Mouse (Mus musculus) lung, postnatal 25 days (tissue): ENCODE measurements around the gene Gm17349.
A peak's percentile ranks its signal among the peaks of the same experiment; 100 is the strongest.
"Not testable (repeated sequence)": the region's sequence is repeated elsewhere in the genome, so short reads cannot be mapped to it uniquely, and the experiment has no call there.

ENCODE experiments used
- DNase-seq: peaks from one replicate; pipeline ENCODE4 v3.0.0; 2022; ENCODE audit warnings: low spot score

The Gm17349 gene

GRCm38 (mm10) chr15:99705440-99706048 lies at the start of gene Gm17349:
Gene Gm17349 (minus strand): TSS chr15:99705490.
- DNase-seq = peak; percentile 44

DNA sequence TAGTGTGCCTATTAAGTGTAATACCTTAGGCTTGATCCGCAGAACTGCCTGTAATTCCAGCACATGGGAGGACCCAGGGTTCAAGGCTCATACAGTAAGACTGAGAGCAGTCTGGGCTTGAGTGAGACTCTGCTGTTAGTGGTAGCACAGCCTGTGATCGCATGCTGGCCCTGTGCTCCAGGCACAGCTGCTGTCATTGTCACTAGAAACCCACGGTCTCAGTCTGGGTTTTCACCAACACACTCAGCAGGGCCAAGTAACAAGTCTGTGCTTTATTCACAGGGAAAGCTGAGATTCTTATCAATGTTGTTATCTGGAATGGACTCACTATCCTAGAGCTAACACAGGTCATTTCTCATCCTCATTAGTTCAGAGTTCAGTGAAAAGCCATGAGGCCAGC lies 48.9 kb upstream of the Gm17349 start:
- DNase-seq = no peak

GRCm38 (mm10) chr15:99740229-99740628 lies 34.9 kb upstream of the Gm17349 start:
- no peak for DNase-seq

- DNase-seq = no peak
Measured at GRCm38 (mm10) chr15:99736675-99737074, 31.4 kb upstream of the Gm17349 start.

DNA sequence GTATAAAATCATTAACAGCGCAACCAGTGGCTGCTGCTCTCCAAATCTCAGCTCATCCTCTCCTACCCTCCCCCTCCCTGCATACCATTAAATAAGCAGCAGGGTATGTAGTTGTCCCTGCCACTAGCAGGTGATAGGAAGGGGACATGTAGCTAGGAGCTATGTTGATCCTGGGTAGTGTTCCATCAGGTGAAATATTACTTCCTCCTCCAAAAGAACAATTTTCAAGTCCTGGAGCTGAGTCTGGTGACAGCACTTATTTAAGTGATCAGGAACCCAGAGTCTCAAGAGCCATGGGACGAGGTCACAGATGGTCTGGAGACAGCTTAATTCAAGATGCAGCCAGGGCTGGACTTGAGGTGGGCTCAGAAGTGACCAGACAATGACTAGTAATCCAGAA lies 30.3 kb upstream of the Gm17349 start:
- peak; percentile 100 for DNase-seq

DNA sequence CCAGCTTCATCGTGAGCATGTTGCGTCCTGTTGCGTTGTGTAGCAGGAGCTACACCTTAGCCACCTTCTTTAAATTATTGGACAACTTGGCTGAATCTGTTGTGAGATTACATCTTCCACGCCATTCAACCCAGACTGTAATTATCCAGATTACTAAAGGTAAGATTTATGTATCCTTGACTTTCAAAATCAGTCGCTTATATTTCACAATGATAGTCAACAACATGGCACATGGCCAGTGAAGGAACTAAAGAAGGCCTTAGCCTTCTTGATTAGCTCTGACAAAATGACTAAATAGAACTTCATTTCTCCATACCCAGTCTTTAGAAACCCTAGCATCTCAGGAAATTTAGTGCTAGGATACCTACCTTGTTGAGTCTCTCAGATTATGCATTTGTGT lies 27.9 kb upstream of the Gm17349 start:
- DNase-seq = no peak

DNA sequence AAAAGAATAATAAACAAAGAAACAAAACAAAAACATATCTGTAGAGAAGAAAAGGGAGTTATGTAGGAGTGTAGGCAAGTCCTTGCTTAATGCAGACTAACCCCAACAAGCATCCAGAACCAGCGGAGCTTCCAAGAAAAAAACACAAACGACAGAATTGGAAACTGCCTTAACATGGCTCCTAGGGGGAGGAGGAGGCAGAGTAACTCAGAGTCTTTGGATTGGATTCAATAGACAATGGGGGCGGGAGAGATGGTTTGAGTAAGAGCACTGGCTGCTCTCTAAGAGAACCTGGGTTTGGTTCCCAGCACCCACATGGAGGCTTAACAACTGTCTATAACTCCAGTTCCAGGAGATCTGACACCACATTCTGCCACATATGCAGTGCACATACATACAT lies 26.4 kb upstream of the Gm17349 start:
- no peak for DNase-seq

DNA sequence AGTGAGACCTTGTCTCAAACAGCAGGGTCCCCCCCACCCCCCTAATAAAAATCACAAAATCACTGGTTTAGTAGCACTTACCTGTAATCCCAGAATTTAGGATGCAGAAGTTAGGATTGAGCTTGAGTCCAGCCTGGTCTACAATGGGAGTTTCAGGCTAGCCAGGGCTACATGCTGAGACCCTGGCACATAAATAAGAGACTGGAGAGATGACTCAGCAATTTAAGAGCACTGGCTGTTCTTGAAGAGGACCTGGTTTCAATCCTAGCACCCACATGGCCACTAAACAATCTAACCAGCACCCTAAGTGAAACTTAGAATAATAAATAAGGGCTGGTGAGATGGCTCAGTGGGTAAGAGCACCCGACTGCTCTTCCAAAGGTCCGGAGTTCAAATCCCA lies 25.9 kb upstream of the Gm17349 start:
- no peak for DNase-seq

DNA sequence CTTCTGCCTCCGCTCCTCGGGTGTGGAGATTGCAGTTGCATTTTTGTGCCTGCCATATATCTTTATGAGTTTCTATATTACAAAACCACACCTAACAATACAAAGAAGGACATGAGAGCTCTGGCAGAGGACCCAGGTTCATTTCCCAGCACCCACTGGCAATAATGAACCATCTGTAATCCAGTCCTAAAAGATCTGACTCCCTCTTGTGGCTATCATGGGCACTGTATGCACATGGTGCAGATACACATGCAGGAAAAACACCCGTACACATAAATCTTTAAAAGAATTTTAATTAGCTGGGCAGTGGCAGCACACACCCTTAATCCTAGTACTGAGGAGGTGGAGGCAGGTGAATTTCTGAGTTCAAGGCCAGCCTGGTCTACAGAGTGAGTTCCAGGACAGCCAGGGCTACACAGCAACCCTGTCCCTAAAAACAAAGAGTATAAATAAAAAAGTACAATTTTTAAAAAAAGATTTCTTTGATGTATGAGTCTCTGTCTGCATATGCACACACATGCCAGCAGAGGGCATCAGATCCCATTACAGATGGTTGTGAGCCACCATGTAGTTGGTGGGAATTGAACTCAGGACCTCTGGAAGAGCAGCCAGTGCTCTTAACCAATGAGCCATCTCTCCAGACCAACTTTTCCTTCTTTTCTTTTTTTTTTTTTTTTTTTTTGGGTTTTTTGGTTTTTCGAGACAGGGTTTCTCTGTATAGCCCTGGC lies 23.9 kb upstream of the Gm17349 start:
- no peak for DNase-seq

DNA sequence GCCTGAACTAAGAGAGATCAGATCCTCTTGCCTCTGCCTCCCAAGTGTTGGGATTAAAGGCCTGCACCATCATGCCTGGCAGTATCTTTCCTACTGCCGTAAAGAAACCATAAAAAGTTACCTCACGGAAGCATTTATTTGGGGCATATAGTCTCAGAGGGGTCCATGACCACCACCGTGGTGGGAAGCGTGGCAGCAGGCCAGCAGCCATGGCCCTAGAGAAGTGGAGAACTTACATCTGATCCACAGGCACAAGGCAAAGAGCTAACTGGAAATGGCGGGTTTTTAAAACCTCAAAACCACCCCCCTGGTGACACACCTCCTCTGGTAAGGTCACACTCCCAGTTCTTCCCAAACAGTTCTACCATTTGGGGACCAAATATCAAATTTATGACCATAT lies 22.9 kb upstream of the Gm17349 start:
- DNase-seq = no peak

GRCm38 (mm10) chr15:99727525-99727924 lies 22.2 kb upstream of the Gm17349 start:
- DNase-seq = no peak

GRCm38 (mm10) chr15:99727039-99727438 lies 21.7 kb upstream of the Gm17349 start:
- not testable (repeated sequence) for DNase-seq

DNA sequence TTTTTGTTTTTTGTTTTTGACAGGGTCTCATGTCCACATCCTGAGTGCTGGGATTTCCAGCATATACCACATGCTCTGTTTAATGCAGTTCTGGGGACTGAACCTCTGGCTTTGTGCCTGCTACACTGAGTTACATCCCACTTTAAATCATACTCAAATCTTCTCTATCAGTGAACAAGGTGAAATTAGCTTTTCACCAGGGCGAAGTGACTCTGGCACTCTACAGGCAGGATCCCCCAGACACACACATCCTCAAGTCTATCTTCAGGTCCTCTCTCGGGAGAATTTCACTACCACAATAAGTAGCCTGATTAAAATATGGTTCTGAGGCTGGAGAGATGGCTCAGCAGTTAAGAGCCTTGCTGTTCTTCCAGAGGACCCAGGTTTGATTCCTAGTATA lies 21.3 kb upstream of the Gm17349 start:
- no peak for DNase-seq

DNA sequence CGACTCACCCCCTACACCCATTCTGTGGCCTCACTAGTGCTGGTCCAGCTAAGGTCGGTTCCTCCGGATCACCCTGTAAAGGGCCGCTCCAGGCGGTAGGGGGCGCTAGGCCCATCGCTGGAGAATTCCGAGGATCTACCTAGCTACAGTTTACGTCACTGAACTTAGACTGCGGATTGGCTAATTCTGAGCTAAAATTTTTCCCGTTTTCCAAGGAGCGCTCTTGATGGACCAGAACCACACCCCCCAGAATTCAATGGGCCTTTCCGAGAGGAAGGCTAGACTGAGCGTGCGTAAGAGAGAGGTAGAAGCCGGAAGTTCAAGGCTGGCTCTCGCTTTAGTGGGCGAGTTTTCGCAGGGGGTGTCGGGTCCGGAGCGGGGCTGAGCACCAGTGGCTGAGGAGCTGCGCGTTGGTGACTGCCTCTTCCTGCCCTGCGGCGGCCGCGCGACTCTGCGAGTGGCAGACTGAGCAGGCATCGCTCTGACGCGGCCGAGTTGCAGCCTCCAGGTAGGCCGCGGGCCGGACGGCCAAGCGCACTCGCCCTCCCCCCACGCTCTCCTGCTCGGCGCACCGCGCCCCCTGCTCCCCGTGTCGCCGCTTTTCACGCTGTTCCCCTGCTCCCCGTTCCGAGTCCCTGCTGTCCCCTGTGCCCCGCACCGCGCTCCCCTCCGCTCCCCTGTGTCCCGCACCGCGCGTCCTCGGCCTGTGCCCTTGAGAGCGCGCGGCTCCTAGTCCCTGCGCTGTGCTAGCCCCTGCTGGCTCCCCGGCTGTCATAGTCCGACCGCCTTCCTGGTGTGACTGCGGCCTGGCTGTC lies 20.3 kb upstream of the Gm17349 start, which contains the start of gene Cox14:
TSS of gene Cox14 (plus strand) at position 278 of the 815 bp plus-strand sequence.
- peak; percentile 98 for DNase-seq

DNA sequence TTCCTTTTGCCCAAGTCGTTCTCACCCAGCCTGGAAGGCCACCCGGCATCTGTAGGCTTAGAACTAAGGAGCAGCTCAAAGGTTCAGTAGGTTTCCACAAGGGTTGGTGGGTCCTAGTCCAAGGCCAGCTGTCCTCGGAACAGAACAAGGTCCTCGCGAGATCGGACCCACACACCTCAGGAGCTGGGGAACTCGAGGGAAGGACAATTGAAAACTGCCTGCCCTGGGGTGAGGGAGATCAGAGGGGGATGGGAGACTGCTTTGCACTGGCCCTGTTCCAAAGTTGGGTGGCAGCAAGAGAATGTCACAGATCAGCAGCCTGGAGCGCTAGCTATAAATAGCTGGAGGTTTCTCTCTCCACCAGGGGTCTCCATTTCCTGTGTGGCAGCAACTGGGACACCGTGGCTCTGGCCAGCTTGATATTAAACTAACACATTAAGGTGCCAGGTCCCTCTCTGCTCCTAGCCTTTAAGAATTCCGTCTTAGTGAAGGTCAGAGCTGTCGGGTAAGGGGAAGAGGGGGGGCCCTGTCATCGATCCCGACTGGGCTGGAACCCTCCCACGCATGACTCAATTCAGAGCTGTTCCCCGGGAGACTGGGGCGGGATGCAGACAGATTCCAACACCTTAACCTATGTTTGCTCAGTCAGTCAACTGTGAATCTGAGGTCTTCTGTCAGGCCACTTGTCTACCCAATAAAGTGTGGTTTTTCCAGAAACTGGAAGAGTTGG lies 19.2 kb upstream of the Gm17349 start:
- peak; percentile 74 for DNase-seq

DNA sequence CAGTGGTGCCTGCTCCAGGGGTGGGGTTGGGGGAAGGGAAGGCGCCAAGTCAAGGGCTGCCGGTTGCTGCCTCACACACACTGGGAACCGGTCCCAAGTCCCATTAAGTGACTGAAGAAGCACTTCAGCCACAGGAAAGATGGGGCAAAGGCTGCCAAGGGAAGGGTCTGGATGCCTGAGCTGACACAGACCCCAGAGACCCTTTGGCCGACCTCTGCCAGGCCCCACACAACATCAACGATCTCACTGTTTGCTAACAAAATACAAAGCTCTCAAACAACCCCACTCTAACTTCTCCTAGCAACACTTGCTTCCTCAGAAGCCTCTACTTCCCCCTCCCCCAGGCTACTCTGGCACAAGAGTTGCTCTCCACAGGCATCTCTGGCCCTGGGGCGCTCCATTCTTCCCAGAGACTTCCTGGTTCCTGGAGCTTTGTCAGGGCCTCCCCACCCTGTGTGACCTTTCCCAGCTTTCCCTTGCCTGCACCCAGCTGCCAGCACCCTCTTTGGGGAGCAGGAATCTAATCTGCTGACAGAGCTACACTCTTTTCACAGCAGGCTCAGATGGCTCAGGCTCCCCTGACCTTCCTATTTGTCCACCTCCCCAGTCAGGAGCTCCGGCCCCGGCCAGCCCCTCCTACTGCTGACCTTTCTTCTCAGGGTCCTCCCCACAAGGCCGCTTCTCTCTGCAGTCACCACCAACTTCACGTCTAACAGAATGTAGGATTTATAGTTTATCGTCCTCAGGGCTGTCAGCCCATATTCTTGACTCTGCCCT lies 18.4 kb upstream of the Gm17349 start:
- DNase-seq = peak; percentile 85

GRCm38 (mm10) chr15:99723120-99723514 lies 17.8 kb upstream of the Gm17349 start:
- no peak for DNase-seq

DNA sequence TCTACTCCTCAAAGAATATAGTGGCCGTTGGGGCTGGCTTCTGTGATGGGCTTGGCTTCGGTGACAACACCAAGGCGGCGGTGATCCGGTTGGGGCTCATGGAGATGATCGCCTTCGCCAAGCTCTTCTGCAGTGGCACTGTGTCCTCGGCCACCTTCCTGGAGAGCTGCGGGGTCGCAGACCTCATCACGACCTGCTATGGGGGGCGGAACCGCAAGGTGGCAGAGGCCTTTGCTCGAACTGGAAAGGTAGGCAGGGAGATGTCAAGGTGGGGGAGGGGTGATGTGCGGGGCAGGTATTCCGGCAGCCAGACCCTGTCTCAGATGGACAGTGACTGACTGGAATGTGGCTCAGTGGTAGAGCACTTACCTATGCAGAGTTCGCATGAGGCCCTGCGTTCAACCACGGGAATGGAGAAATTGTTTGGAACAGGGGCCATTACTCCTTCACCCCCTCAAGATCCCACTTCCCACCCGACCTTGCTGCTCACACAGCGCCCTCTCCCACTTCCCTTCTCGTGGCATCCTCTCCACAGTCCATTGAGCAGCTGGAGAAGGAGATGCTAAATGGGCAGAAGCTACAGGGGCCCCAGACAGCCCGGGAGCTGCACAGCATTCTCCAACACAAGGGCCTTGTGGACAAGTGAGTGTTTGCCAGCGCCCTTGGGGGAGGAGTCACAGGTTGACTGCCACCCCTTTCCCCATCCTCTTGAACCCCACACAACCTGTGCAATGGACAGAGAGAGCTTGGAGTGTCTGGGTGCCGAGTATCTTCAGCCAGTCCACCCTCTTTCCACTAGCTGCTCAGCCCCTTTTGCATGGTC lies 16.8 kb upstream of the Gm17349 start:
- DNase-seq = no peak

GRCm38 (mm10) chr15:99719865-99720264 lies 14.6 kb upstream of the Gm17349 start:
- DNase-seq = no peak

GRCm38 (mm10) chr15:99718461-99719021 lies 13.3 kb upstream of the Gm17349 start:
- DNase-seq = no peak
